Mouse (Mus musculus) spleen, adult 2 months (tissue): Measurements from ENCODE around the gene Hus1.

ENCODE experiments used
- CTCF ChIP-seq: fragments of 200-500 bp; IDR thresholded peaks from 2 replicates; pipeline ENCODE4 v1.5.1; 2011; ENCODE audit warnings: mild to moderate bottlenecking, inconsistent platforms; ENCODE audit not compliant: insufficient read depth, insufficient read length, insufficient replicate concordance; ENCODE audit errors: extremely low read depth
- POLR2A ChIP-seq: fragments of 200-500 bp; IDR thresholded peaks from 2 replicates; pipeline ENCODE4 v1.6.1; 2011; ENCODE audit warnings: low read depth, low read length, inconsistent platforms

DNA sequence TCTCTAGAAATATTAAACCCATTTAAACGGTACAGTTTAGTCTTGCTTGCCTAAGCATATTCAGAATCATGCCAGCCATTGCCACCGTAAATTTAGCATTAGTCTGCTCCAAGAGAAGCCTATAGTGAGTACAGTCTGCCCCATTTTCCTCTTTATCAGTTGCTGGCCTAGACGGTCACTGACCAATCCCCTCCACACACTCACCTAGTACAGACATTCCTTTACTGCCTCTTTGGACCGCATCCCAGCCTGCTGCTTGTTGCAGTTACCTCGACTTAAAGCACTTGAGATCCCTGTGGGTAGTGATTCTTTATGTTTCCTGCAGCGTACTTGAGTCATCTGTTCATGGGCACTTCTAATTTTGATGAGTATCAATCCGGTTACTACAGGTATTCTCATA, 13.8 kb upstream of the Hus1 start:
- TF ChIP-seq POLR2A (no peak), CTCF (no peak)
